Mouse (Mus musculus): Measurements from ENCODE around the gene Emc9.

DNA sequence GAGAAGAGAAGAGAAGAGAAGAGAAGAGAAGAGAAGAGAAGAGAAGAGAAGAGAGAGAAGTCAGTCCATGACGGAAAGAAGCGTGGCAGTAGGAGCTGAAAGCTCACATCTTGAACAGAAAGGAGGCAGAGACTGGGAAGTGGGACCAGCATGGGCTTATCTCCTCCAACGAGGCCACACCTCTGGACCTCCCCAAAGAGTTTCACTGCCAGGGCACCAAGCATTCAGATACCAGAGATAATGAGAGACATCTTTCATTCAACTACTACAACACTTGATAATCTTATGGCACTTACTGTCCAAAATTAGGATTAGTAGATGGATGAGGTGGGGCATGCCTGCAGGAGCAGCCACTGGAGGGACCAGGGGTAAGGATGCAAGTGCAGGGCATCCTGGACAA lies 29.3 kb downstream of the Emc9 start:
- TF ChIP-seq CTCF (IDR thresholded peaks at IDR 0.05; ENCODE audit: low read depth) (no peak), EP300 (IDR thresholded peaks at IDR 0.05; ENCODE audit: low read depth) (no peak)
